Mouse (Mus musculus) myocyte (in vitro differentiated cells): ENCODE data around the gene Evx2.

Experiments used
- E2F4 ChIP-seq: IDR thresholded peaks from one replicate; pipeline ENCODE4 v1.6.1; 2011; ENCODE audit warnings: mild to moderate bottlenecking, control low read depth, moderate library complexity; ENCODE audit not compliant: insufficient read depth
- MAX ChIP-seq: IDR thresholded peaks from one replicate; pipeline ENCODE4 v1.6.1; 2011; ENCODE audit warnings: low read depth, mild to moderate bottlenecking, control low read depth
- MYOD1 ChIP-seq, 3 experiments: IDR thresholded peaks; one replicate each; pipeline ENCODE4 v1.6.1; 2011; ENCODE audit warnings: control low read depth in 2 of 3, low read depth in 2 of 3, mild to moderate bottlenecking in 2 of 3, moderate library complexity in 1 of 3; ENCODE audit not compliant: insufficient read length in 2 of 3, control insufficient read depth in 1 of 3
- POLR2AphosphoS2 ChIP-seq: IDR thresholded peaks from one replicate; pipeline ENCODE4 v1.6.1; 2011; ENCODE audit warnings: low read depth, control low read depth; ENCODE audit not compliant: insufficient read length
- REST ChIP-seq: IDR thresholded peaks from one replicate; pipeline ENCODE4 v1.6.1; 2011; ENCODE audit warnings: mild to moderate bottlenecking, control low read depth, moderate library complexity; ENCODE audit not compliant: insufficient read depth, insufficient read length
- SRF ChIP-seq: IDR thresholded peaks from one replicate; pipeline ENCODE4 v1.6.1; 2011; ENCODE audit warnings: low read depth; ENCODE audit not compliant: control insufficient read depth, insufficient read length
- TCF12 ChIP-seq: IDR thresholded peaks from one replicate; pipeline ENCODE4 v1.6.1; 2011; ENCODE audit warnings: mild to moderate bottlenecking, control low read depth; ENCODE audit not compliant: poor library complexity, insufficient read depth, severe bottlenecking
- TCF3 ChIP-seq: IDR thresholded peaks from one replicate; pipeline ENCODE4 v1.6.1; 2011; ENCODE audit warnings: low read depth, control low read depth; ENCODE audit not compliant: insufficient read length
- USF1 ChIP-seq: IDR thresholded peaks from one replicate; pipeline ENCODE4 v1.6.1; 2011; ENCODE audit warnings: low read depth, mild to moderate bottlenecking, control low read depth, moderate library complexity

- TF ChIP-seq MAX (no peak), E2F4 (no peak), REST (no peak), TCF12 (no peak), USF1 (no peak), TCF3 (no peak), SRF (no peak), POLR2AphosphoS2 (no peak), MYOD1 (IDR thresholded peaks at IDR 0.05; ENCODE audit: control insufficient read depth in 1 of 3, insufficient read length in 2 of 3, low read depth in 2 of 3) (no peak)
Measured at GRCm38 (mm10) chr2:74695813-74696430, 36.6 kb upstream of the Evx2 start.
